Comparison of ENCODE assay signal across 8 mouse cellular contexts in the genomic region with DNA sequence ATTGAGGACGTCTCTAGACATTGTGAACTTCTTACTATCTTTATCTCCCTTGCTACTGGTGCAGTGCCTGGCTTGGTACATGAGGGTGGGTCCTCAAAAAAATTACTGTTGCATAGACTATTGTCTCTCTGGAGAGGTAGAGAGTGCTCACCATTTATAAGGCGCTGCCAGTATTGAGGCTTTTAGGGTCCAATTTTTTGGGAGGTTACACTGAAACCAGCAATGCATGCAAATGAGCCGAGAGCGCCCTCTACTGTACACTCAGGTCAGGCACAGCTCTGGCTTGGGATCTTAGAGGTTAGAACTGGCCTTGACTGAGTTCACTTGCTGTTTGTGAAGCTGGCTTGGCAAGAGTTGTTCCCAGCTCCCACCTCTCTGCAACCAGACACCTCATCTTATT. TPM values are rescaled to one million over a fixed set of nuclear protein-coding genes. Genes with fewer than 3 reads are reported as not detected.
DNase-seq lines count a peak whose midpoint lies in the region; ATAC-seq and TF ChIP-seq lines count a peak whose summit lies in the region.

No protein-coding gene starts in this region.

- no peak overlapping the region for H3K27ac ChIP-seq in heart, embryonic 11.5 days (ENCODE audit: low read depth, low read length)
- no peak overlapping the region for H3K27ac ChIP-seq in cerebellum, adult 2 months (ENCODE audit: insufficient read depth, low read length)
- H3K27ac ChIP-seq in forebrain, embryonic 16.5 days (ENCODE audit: low read length): peak overlapping the region; percentile 50; the same call in 1 of the 2 replicates
- H3K27ac ChIP-seq in midbrain, postnatal 0 days (ENCODE audit: low read depth, low read length): peak overlapping the region; percentile 32; the same call in 1 of the 2 replicates

- intact Hi-C loops in left cerebral cortex, postnatal 36 days (cut with DNase I): loop anchor here (2.0 to 5.0 kb wide), 2 partner anchors 52 to 68 kb away; partner anchors contain the start of gene Cntn2

- 12% methylated on average over 4 of the region's 4 CpGs for WGBS in heart, embryonic 11.5 days (ENCODE audit: insufficient replicate concordance)
- WGBS in cerebellum, adult 2 months: 11% methylated on average over 4 of the region's 4 CpGs
- 4% methylated on average over 4 of the region's 4 CpGs for WGBS in forebrain, embryonic 16.5 days
- 4% methylated on average over 4 of the region's 4 CpGs for WGBS in midbrain, postnatal 0 days

- H3K36me3 ChIP-seq in heart, embryonic 11.5 days (ENCODE audit: control insufficient read depth, insufficient read depth, low read length): no peaks in the 10 kb centered on the region
- H3K36me3 ChIP-seq in forebrain, embryonic 16.5 days (ENCODE audit: control insufficient read depth, insufficient read depth): peaks cover 8% of the 10 kb centered on the region; the same call in 1 of the 2 replicates
- H3K36me3 ChIP-seq in midbrain, postnatal 0 days (ENCODE audit: insufficient read depth, low read length): peaks cover 26% of the 10 kb centered on the region

- peak; percentile 91 for DNase-seq in heart, adult 11 months
- DNase-seq in cerebellum, adult 2 months: peak; percentile 81 to 88
- DNase-seq in hindlimb bud, embryonic 11.5 days (ENCODE audit: extremely low spot score, low read depth, low spot score): peak; percentile 58
- DNase-seq in left cerebral cortex, postnatal 36 days (ENCODE audit: low spot score in 2 of 2): peak; percentile 52 to 66
- DNase-seq in midbrain, postnatal 0 days (ENCODE audit: low spot score): peak; percentile 90
- DNase-seq in spleen, postnatal 36 days (ENCODE audit: low spot score in 2 of 2): peak; percentile 54 to 60

- H3K4me3 ChIP-seq in heart, embryonic 11.5 days (ENCODE audit: low read depth, low read length): no peak overlapping the region
- H3K4me3 ChIP-seq in cerebellum, adult 2 months (replicated peaks; ENCODE audit: insufficient read depth, low read depth, low read length): no peak overlapping the region
- no peak overlapping the region for H3K4me3 ChIP-seq in forebrain, embryonic 16.5 days (replicated peaks; ENCODE audit: low read length)
- H3K4me3 ChIP-seq in midbrain, postnatal 0 days (ENCODE audit: low read depth, low read length): no peak overlapping the region

- H3K9me3 ChIP-seq in heart, embryonic 11.5 days (replicated peaks; ENCODE audit: control insufficient read depth, low read length): no peaks in the 10 kb centered on the region
- no peaks in the 10 kb centered on the region for H3K9me3 ChIP-seq in forebrain, embryonic 16.5 days (ENCODE audit: control insufficient read depth, low read length)
- no peaks in the 10 kb centered on the region for H3K9me3 ChIP-seq in midbrain, postnatal 0 days (ENCODE audit: low read length)

- ATAC-seq in heart, embryonic 11.5 days (replicated peaks; ENCODE audit: insufficient number of reproducible peaks, low FRiP score, low TSS enrichment): no peak
- ATAC-seq in forebrain, embryonic 16.5 days: peak; percentile 57
- ATAC-seq in midbrain, postnatal 0 days (ENCODE audit: low FRiP score): peak; percentile 74

- H3K9ac ChIP-seq in heart, embryonic 11.5 days (ENCODE audit: low read depth, low read length): no peak overlapping the region
- 0 out of 2 replicates have a peak overlapping the region, but pooled peaks have one; percentile 22 for H3K9ac ChIP-seq in forebrain, embryonic 16.5 days (replicated peaks; ENCODE audit: low read depth, low read length)
- no peak overlapping the region for H3K9ac ChIP-seq in midbrain, postnatal 0 days (replicated peaks; ENCODE audit: low read length, poor library complexity, severe bottlenecking)

- no peaks in the 10 kb centered on the region for H3K4me1 ChIP-seq in heart, embryonic 11.5 days (ENCODE audit: control insufficient read depth, insufficient read depth, low read length)
- H3K4me1 ChIP-seq in cerebellum, adult 2 months (ENCODE audit: control insufficient read depth, insufficient read depth, low read length): peaks cover 50% of the 10 kb centered on the region
- H3K4me1 ChIP-seq in forebrain, embryonic 16.5 days (replicated peaks; ENCODE audit: control insufficient read depth, insufficient read depth, low read length): peaks cover 21% of the 10 kb centered on the region
- H3K4me1 ChIP-seq in midbrain, postnatal 0 days (ENCODE audit: insufficient read depth, low read length): no peaks in the 10 kb centered on the region

- no peak for TF ChIP-seq POLR2A in cerebellum, adult 2 months (IDR thresholded peaks at IDR 0.05; ENCODE audit: borderline replicate concordance, insufficient read depth, low read length)

- H3K4me2 ChIP-seq in heart, embryonic 11.5 days: no peak overlapping the region
- H3K4me2 ChIP-seq in forebrain, embryonic 16.5 days (ENCODE audit: low read length): no peak overlapping the region
- no peak overlapping the region for H3K4me2 ChIP-seq in midbrain, postnatal 0 days (ENCODE audit: low read depth, low read length, poor library complexity, severe bottlenecking)

- peaks cover 24% of the 10 kb centered on the region for H3K27me3 ChIP-seq in heart, embryonic 11.5 days (ENCODE audit: control insufficient read depth, insufficient read depth, low read length)
- no peaks in the 10 kb centered on the region for H3K27me3 ChIP-seq in cerebellum, adult 2 months (ENCODE audit: control insufficient read depth, insufficient read depth, low read length)
- no peaks in the 10 kb centered on the region for H3K27me3 ChIP-seq in forebrain, embryonic 16.5 days (replicated peaks; ENCODE audit: control insufficient read depth, insufficient read depth, low read length)
- no peaks in the 10 kb centered on the region for H3K27me3 ChIP-seq in midbrain, postnatal 0 days (ENCODE audit: insufficient read depth, low read length)

- peak; percentile 96 for TF ChIP-seq CTCF in cerebellum, adult 2 months (IDR thresholded peaks at IDR 0.05; ENCODE audit: borderline replicate concordance, insufficient read depth, low read depth, low read length)
- peak; percentile 98 for TF ChIP-seq CTCF in midbrain, postnatal 0 days (IDR thresholded peaks at IDR 0.05)

RNA-seq across cellular contexts. Expression of gene Cntn2, which starts 51.5 kb away (rescaled TPM):
- polyA plus RNA-seq in heart, embryonic 11.5 days (2014; fragmentation: Nextera tagmentation; extraction: Ambion mirVana): 0.09 and 0.35 TPM in 2 replicates
- 165 and 168 TPM in 2 replicates for polyA plus RNA-seq in cerebellum, adult 2 months (2012; rRNA removed)
- polyA plus RNA-seq in forebrain, embryonic 16.5 days (2015; fragmentation: Nextera tagmentation; extraction: Ambion mirVana): 134 and 147 TPM in 2 replicates
- 10 to 100 TPM; 81.8 to 82.9 TPM for total RNA-seq in left cerebral cortex, postnatal 36 days (2021)
- 55.4 and 69.2 TPM in 2 replicates for total RNA-seq in midbrain, postnatal 0 days (2014; rRNA removed)
- 14.7 and 15.6 TPM in 2 replicates for polyA plus RNA-seq in midbrain, postnatal 0 days (2015; fragmentation: Nextera tagmentation; extraction: Ambion mirVana)

Comparison
In these comparisons a context has a peak if more than half of its experiments do, and no peak if none do; other contexts are left out.
1. H3K27ac ChIP-seq: peak in forebrain, embryonic 16.5 days (single experiment) and midbrain, postnatal 0 days (single experiment); none in heart, embryonic 11.5 days (single experiment) and cerebellum, adult 2 months (single experiment).
2. RNA of gene Cntn2, which starts 51.5 kb away (polyA plus RNA-seq): 165 to 168 TPM in cerebellum, adult 2 months, 134 to 147 TPM in forebrain, embryonic 16.5 days and 14.7 to 15.6 TPM in midbrain, postnatal 0 days; 0.09 to 0.35 TPM in heart, embryonic 11.5 days; every median in the first group is over 10 times any median in the second.
3. Peak in every context shown above with its lines, with median percentiles within 50 percentile points of each other: DNase-seq.